Mouse (Mus musculus) kidney, postnatal 0 days (tissue): ENCODE results near the gene Gm49321. TPM values are rescaled to one million over a fixed set of nuclear protein-coding genes. Genes with fewer than 3 reads are reported as not detected.

Experiments used
- ATAC-seq: fragments of 200-750 bp; cut with Nextera tagmentation; replicated peaks from 2 replicates; pipeline ENCODE4 v1.8.0; 2017; ENCODE audit warnings: low read depth, moderate number of reproducible peaks, moderate TSS enrichment, moderate library complexity; ENCODE audit not compliant: low FRiP score
- DNase-seq: peaks from one replicate; pipeline ENCODE4 v3.0.0-alpha.2; 2016; ENCODE audit warnings: low spot score
- H3K27ac ChIP-seq: fragments of 300-500 bp; sonication (generic); 2 replicates; pipeline ENCODE4 v1.5.1; 2014; ENCODE audit warnings: mild to moderate bottlenecking
- H3K27me3 ChIP-seq: fragments of 300-500 bp; sonication (generic); 2 replicates; pipeline ENCODE4 v1.6.1; 2014; ENCODE audit warnings: low read length, mixed read lengths; ENCODE audit not compliant: insufficient read depth
- H3K36me3 ChIP-seq: fragments of 300-500 bp; sonication (generic); 2 replicates; pipeline ENCODE4 v1.6.1; 2014; ENCODE audit warnings: low read length, mixed read lengths; ENCODE audit not compliant: insufficient read depth
- H3K4me1 ChIP-seq: fragments of 300-500 bp; sonication (generic); replicated peaks from 2 replicates; pipeline ENCODE4 v1.6.1; 2014; ENCODE audit warnings: antibody characterized with exemption, low read length, mixed read lengths; ENCODE audit not compliant: insufficient read depth
- H3K4me2 ChIP-seq: fragments of 300-500 bp; sonication (generic); 2 replicates; pipeline ENCODE4 v1.6.1; 2014; ENCODE audit warnings: mild to moderate bottlenecking, low read length, moderate library complexity, mixed read lengths
- H3K4me3 ChIP-seq: fragments of 300-500 bp; sonication (generic); replicated peaks from 2 replicates; pipeline ENCODE4 v1.5.1; 2014; ENCODE audit warnings: low read depth, low read length
- H3K9ac ChIP-seq: fragments of 300-500 bp; sonication (generic); 2 replicates; pipeline ENCODE4 v1.6.1; 2014; ENCODE audit warnings: low read depth, low read length
- H3K9me3 ChIP-seq: fragments of 300-500 bp; sonication (generic); replicated peaks from 2 replicates; pipeline ENCODE4 v1.6.1; 2016; ENCODE audit warnings: low read length, inconsistent platforms, mixed read lengths
- CTCF ChIP-seq: IDR thresholded peaks from 2 replicates; pipeline ENCODE4 v1.5.1; 2016; ENCODE audit warnings: antibody characterized with exemption, low read depth, mild to moderate bottlenecking, moderate library complexity
- WGBS: fragments of 180-500 bp; shearing (Covaris S2); extraction: QIAGEN DNeasy Blood & Tissue Kit; methylation state at CpG from one replicate; pipeline ENCODE4 v1.1.7; 2014; 5-methylcytosine and 5-hydroxymethylcytosine counted together
- polyA plus RNA-seq: library from polyadenylated mRNA; unstranded; fragments of >200 nt; fragmentation: Nextera tagmentation; extraction: Ambion mirVana; gene quantifications from 2 replicates; pipeline ENCODE4 v1.2.1, GENCODE M21; 2015

Gm49321 gene
- polyA plus RNA-seq, 1 experiment from 2014 or later, result 8.1 TPM

DNA sequence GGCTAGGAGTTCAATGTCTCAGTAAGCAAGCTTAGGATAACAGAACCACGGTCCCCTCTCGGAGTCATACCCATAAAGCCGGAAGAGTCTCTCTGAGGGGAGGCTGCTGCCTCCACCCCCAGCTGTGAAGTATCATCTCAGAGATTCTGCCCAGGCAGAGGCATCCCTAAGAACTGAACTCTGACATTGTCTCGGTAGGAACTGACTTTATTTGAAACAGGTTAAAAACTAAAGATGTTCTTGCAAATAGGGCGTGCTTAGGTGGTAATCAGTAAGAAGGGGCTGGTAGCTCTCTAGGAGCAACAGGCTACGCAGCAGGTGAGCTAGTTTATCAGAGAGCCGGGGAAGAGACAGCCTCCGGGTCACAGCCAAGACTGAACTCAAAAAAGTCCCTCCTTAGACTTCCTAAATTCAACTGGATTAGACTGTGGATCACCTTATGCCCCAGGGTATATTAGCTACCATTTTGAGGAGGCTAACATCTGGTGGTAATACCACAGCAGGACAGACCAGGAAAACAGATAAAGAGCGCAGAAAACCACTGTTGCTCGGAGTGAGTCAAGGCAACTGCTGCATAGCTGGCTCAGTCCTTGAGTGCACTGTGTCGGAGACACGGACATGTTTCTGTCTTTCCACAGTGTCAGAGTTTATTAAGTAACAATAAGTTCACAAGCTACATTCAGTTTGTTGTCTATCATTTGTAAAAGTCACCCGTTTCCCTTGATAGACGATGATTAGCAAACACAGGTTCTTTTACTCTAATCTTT lies 16.1 kb downstream of the Gm49321 start:
- peak overlapping the region; percentile 27; the same call in 1 of the 2 replicates for H3K4me3 ChIP-seq
- H3K4me1 ChIP-seq, result no peaks in the 10 kb centered on the region; the same call in 1 of the 2 replicates
- H3K9me3 ChIP-seq, result no peaks in the 10 kb centered on the region
- peak overlapping the region; percentile 57 for H3K4me2 ChIP-seq
- no peaks in the 10 kb centered on the region for H3K36me3 ChIP-seq
- no peaks in the 10 kb centered on the region for H3K27me3 ChIP-seq
- no peak for TF ChIP-seq CTCF
- WGBS, result 60% methylated on average over 14 of the region's 14 CpGs
- DNase-seq (peak; percentile 16), ATAC-seq (no peak)
- H3K27ac ChIP-seq, result no peak overlapping the region
- H3K9ac ChIP-seq, result 0 out of 2 replicates have a peak overlapping the region, but pooled peaks have one; percentile 35

DNA sequence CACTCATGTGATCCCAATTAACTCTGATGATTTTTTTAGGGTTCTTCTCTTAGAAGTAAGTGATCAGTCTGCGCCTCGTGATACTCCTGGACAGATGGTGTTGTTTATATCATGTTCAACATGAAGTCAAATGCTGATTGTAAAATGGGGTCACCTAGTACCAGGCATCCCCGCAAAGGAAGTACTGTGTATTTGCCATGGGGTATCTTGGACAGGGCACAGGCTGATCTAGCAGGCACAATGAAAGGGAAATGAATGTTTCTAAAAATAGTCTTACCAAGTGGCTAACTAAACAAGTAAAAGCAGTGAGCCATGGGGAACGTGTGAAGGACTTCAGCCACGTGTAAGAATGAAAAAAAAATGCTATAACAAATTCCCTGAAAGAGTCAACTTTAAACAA lies 17.3 kb downstream of the Gm49321 start:
- DNase-seq (no peak), ATAC-seq (no peak)
- 55% methylated on average over 5 of the region's 5 CpGs for WGBS
- Histone ChIP-seq H3K4me2 (no peak overlapping the region), H3K4me3 (no peak overlapping the region), H3K9me3 (no peaks in the 10 kb centered on the region), H3K4me1 (no peaks in the 10 kb centered on the region; the same call in 1 of the 2 replicates), H3K9ac (no peak overlapping the region), H3K36me3 (no peaks in the 10 kb centered on the region), H3K27me3 (no peaks in the 10 kb centered on the region), H3K27ac (no peak overlapping the region)
- no peak for TF ChIP-seq CTCF

DNA sequence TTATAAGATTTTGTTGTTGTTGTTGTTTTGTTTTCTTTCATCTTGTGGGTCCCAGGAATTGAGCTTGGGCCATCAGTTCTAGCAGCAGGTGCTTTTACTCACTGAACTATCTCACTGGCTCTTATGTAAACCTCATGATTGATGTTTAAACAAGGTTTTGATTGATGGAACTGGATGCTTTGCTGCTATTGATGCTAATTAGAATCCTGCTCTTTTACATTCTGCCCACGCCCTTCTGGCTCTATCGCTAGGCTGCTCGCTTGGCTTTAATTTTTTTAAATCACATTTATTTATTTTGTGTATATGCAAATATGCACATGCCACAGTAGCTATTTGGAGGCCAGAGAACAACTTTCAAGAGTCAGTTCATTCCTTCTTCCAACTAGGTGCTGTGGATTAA lies 20.2 kb downstream of the Gm49321 start:
- no peak for TF ChIP-seq CTCF
- H3K27ac ChIP-seq, result no peak overlapping the region
- DNase-seq (no peak), ATAC-seq (no peak)
- H3K9ac ChIP-seq, result no peak overlapping the region
- no peak overlapping the region for H3K4me3 ChIP-seq
- H3K4me2 ChIP-seq, result no peak overlapping the region
- no peaks in the 10 kb centered on the region for H3K36me3 ChIP-seq
- no peaks in the 10 kb centered on the region for H3K27me3 ChIP-seq
- no peaks in the 10 kb centered on the region for H3K9me3 ChIP-seq
- WGBS, result 87% methylated on average over 3 of the region's 3 CpGs
- H3K4me1 ChIP-seq, result no peaks in the 10 kb centered on the region

DNA sequence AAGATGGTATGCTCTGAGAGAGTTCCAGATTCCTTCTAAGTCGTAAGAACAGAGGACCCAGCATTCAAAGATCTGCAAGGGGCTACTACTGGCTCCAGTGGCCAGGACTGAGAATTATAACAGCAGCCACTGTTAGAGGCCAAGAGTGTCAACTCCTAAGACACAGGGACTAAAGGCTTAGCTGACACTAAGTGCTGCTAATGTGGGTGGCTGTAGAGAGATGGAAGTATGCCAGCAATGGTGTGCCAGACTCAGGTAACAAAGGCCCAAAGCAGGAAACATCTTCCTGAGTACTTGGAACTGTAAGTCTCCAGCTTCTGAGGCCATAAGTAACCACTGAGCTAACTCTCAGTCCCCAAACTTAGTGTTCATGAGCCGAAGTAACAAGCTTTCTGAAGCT lies 21.4 kb downstream of the Gm49321 start:
- H3K4me1 ChIP-seq, result no peaks in the 10 kb centered on the region
- no peak for DNase-seq
- no peak overlapping the region for H3K4me2 ChIP-seq
- no peaks in the 10 kb centered on the region for H3K9me3 ChIP-seq
- TF ChIP-seq CTCF, result no peak
- H3K36me3 ChIP-seq, result no peaks in the 10 kb centered on the region
- H3K27me3 ChIP-seq, result no peaks in the 10 kb centered on the region
- ATAC-seq, result no peak
- no peak overlapping the region for H3K9ac ChIP-seq
- no peak overlapping the region for H3K4me3 ChIP-seq
- H3K27ac ChIP-seq, result no peak overlapping the region
- WGBS, result 86% methylated on average over 2 of the region's 2 CpGs

DNA sequence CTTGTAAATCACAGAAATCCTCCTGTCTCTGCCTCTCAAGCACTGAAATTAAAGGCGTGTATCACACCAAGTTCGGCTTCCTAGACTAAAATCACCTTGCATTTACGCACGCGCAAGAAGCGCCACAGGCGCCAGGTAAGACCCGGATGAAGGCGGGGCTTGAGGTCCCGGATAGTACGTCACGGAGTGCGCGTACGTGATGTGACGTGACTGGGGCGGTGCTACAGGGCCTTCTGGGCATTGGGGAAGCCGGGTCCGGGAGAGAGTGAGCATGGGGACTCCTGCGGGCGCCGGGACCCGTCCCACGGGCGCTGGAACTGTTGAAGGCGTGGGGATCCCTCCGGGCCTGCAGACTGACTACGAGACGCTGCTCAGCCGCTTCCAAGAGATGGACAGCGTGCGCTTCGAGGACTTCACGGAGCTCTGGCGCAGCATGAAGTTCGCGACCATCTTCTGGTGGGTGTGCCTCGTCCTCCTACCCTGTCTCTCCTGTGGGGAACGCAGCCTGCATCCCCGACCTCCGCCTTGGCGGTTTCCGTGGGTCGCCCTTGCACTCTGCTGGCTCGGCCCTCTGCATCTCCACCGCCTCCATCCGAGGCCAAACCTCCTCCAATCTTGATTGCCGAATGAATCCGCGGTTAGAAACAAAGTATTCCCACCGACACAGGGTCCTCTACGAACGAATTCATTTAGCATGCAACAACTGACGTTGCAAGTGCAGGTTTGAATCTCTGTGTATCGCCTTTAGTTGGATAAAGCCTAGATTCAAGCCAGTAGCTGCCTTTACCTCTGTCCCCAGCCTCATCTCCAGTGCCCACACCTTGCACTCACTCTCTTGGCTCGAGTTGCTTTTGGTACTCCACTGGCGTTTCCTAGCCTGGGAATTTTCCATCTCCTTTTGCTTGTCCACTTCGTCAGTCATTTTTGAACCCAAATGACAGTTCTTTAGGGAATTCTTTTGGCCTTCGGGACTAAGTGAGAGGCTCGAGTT lies 27.1 kb downstream of the Gm49321 start, which contains the start of gene Snapc1:
Snapc1 (plus strand) TSS at position 191 of the 991 bp plus-strand sequence.
- Histone ChIP-seq H3K4me2 (peak within 1 kb of the TSS; percentile 86), H3K27me3 (no peaks in the 10 kb centered on the region), H3K27ac (peak within 1 kb of the TSS; percentile 72), H3K36me3 (peaks cover 12% of the 10 kb centered on the region; the same call in 1 of the 2 replicates), H3K9ac (peak within 1 kb of the TSS; percentile 75), H3K4me1 (0 out of 2 replicates have a peak, but pooled peaks cover 6% of the 10 kb centered on the region), H3K9me3 (no peaks in the 10 kb centered on the region), H3K4me3 (peak within 1 kb of the TSS; percentile 88)
- no peak for TF ChIP-seq CTCF
- DNase-seq (peak; percentile 97), ATAC-seq (peak; percentile 99)
- WGBS, result 1% methylated on average over 59 of the region's 60 CpGs

GRCm38 (mm10) chr12:73969142-73969541 lies 31.7 kb downstream of the Gm49321 start:
- no peak overlapping the region for H3K4me2 ChIP-seq
- no peaks in the 10 kb centered on the region for H3K27me3 ChIP-seq
- DNase-seq, result no peak
- H3K27ac ChIP-seq, result no peak overlapping the region
- no peak overlapping the region for H3K9ac ChIP-seq
- H3K4me3 ChIP-seq, result no peak overlapping the region
- H3K36me3 ChIP-seq, result peaks cover 34% of the 10 kb centered on the region
- 0 out of 2 replicates have a peak, but pooled peaks cover 6% of the 10 kb centered on the region for H3K4me1 ChIP-seq
- H3K9me3 ChIP-seq, result no peaks in the 10 kb centered on the region
- TF ChIP-seq CTCF, result no peak
- 96% methylated on average over 8 of the region's 8 CpGs for WGBS
- ATAC-seq, result no peak
